Mouse (Mus musculus): ENCODE data around the gene Tmem79.
"Not testable (repeated sequence)": the region's sequence is repeated elsewhere in the genome, so short reads cannot be mapped to it uniquely, and the experiment has no call there.

Gene Tmem79

GRCm38 (mm10) chr3:88352907-88353306, 17.0 kb upstream of the Tmem79 start:
- DNase-seq = no peak

GRCm38 (mm10) chr3:88350732-88351131, 14.8 kb upstream of the Tmem79 start:
- no peak for DNase-seq

GRCm38 (mm10) chr3:88339006-88339405, 3.1 kb upstream of the Tmem79 start:
- DNase-seq = no peak

GRCm38 (mm10) chr3:88338316-88338715, 2.4 kb upstream of the Tmem79 start:
- DNase-seq = no peak

GRCm38 (mm10) chr3:88337367-88338020, 1.5 kb upstream of the Tmem79 start:
- peak; percentile 21 for DNase-seq

GRCm38 (mm10) chr3:88335436-88336053, 403 bp downstream of the Tmem79 start:
- DNase-seq = peak; percentile 48

- no peak for DNase-seq
Measured at GRCm38 (mm10) chr3:88334902-88335435, 979 bp downstream of the Tmem79 start.

GRCm38 (mm10) chr3:88334029-88334658, 1.8 kb downstream of the Tmem79 start:
- DNase-seq = peak; percentile 59

GRCm38 (mm10) chr3:88331282-88331681, 4.7 kb downstream of the Tmem79 start:
- DNase-seq = peak; percentile 66

- DNase-seq = no peak
Measured at GRCm38 (mm10) chr3:88328956-88329355, 7.0 kb downstream of the Tmem79 start.

- DNase-seq = peak; percentile 81
Measured at GRCm38 (mm10) chr3:88324951-88325405, 11.0 kb downstream of the Tmem79 start, which contains the start of gene Glmp. TSS of gene Glmp (plus strand) at chr3:88325023.

- DNase-seq = no peak
Measured at GRCm38 (mm10) chr3:88299172-88299571, 36.8 kb downstream of the Tmem79 start.

- DNase-seq = peak; percentile 9
Measured at GRCm38 (mm10) chr3:88297321-88297851, 38.6 kb downstream of the Tmem79 start.

GRCm38 (mm10) chr3:88296561-88297318, 39.2 kb downstream of the Tmem79 start, which contains the start of the genes Tsacc and Cct3:
TSS of gene Tsacc (minus strand) at chr3:88296999.
TSS of gene Cct3 (plus strand) at chr3:88297116.
- DNase-seq = peak; percentile 99

- no peak for DNase-seq
Measured at GRCm38 (mm10) chr3:88296110-88296560, 39.8 kb downstream of the Tmem79 start.

- DNase-seq = not testable (repeated sequence)
Measured at GRCm38 (mm10) chr3:88295272-88295671, 40.7 kb downstream of the Tmem79 start.

- peak; percentile 43 for DNase-seq
Measured at GRCm38 (mm10) chr3:88291970-88292369, 44.0 kb downstream of the Tmem79 start.

GRCm38 (mm10) chr3:88288133-88288713, 47.7 kb downstream of the Tmem79 start:
- not testable (repeated sequence) for DNase-seq

- DNase-seq = no peak
Measured at GRCm38 (mm10) chr3:88287110-88287509, 48.8 kb downstream of the Tmem79 start, which contains the start of gene Gm38392. TSS of gene Gm38392 (minus strand) at chr3:88287210.

- not testable (repeated sequence) for DNase-seq
Measured at GRCm38 (mm10) chr3:88285565-88285895, 50.4 kb downstream of the Tmem79 start.

GRCm38 (mm10) chr3:88284815-88285564, 51.0 kb downstream of the Tmem79 start:
- not testable (repeated sequence) for DNase-seq
